Mouse (Mus musculus) brain, embryonic 14.5 days (tissue): ENCODE measurements at regions not wholly inside any gene's neighbourhood (a gene's known extent, or its start where the extent isn't known, plus 50 kb on each side); places are given as distances from the start of the nearest gene placed in this dataset.

Experiments
- DNase-seq: peaks from one replicate; pipeline ENCODE4 v3.0.0-alpha.2; 2011; ENCODE audit warnings: low read depth
- CTCF ChIP-seq: fragments of 200-500 bp; IDR thresholded peaks from 2 replicates; pipeline ENCODE4 v1.5.1; 2012; ENCODE audit warnings: inconsistent platforms, mild to moderate bottlenecking, moderate library complexity, borderline replicate concordance; ENCODE audit not compliant: insufficient read depth, insufficient read length; ENCODE audit errors: extremely low read depth
- POLR2A ChIP-seq: fragments of 200-500 bp; IDR thresholded peaks from 2 replicates; pipeline ENCODE4 v1.6.1; 2012; ENCODE audit warnings: mild to moderate bottlenecking, inconsistent platforms, borderline replicate concordance; ENCODE audit not compliant: poor library complexity, insufficient read depth, insufficient read length, severe bottlenecking; ENCODE audit errors: extremely low read depth

DNA sequence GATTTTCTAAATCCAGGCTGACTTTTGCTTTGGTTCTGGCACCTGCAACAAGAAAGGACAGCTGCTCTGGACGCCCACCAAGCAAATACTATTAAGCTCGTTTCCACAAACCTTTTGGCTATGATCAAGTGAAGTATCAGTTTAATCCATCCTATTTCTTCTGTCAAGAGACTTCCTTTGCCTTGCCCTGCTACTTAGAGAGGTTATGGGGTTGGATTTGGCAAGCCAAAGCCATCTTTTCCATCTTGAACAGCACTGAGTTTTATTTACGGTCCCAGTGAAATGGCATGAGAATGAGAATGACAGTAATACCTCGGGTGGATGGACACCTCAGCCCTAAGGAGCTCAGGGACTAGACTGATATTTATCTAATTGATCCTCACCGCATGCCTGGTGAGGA is 285.4 kb downstream of the Cenpc1 start:
- peak; percentile 67 for DNase-seq
- no peak for TF ChIP-seq POLR2A
- TF ChIP-seq CTCF = no peak

DNA sequence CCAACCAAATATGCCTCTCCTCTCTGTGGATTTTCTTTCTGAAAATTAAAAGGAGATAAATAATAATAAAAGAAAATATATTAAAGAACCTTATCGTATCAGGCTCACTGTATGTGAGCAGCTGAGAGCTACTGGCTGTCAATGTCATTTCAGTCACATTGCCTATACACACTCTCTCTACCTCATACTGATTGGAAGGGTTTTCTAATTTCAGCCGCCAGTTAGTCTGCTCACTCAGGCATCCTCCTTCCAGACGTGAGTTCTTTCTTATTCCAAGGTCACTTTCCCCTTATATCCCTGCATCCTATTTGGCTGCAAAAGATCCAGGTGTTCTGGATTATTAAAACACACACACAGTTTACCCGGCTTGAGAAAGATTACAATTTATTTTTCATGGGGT is 286.2 kb downstream of the Cenpc1 start:
- TF ChIP-seq CTCF (no peak), POLR2A (no peak)
- peak; percentile 53 for DNase-seq

DNA sequence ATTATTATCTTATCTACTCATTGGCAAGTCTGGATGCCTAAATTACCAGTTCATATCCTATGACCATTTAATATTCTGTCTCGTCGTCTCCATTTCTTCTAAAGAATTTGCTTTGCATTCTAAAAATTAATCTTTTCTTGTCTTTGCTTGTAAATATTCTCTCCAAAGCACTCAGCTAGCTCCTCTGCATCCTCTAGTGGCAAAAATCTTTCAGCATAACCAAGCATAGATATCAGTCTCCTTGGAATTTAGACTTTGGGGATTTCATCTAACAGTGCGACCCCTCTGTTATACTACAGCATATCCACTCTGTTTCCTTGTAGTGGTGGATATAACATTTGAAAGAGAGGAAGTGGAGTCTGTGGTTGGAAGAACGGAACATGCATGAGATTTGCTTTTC is 292.7 kb downstream of the Cenpc1 start:
- no peak for DNase-seq
- no peak for TF ChIP-seq POLR2A
- TF ChIP-seq CTCF = no peak

DNA sequence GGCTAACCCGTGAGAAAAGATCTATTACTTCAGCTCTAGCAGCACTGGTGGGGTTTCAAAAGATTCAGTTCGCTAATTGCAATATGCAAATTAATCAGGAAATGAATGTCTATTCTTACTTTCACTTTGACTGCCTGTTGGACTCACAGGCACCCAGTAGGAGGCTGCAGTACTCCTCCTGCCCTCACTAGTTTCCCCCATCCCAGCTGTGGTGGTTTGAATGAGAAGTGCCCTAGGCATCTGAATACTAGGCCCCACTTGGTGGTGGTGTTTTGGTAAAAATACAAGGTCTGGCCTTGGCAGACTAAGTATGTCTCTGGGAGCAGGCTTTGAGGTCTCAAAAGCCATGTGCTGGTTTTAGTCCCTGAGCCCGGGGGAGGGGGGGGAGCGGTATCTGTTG is 293.3 kb downstream of the Cenpc1 start:
- TF ChIP-seq CTCF (peak; percentile 18; the same call in 1 of the 2 replicates), POLR2A (no peak)
- DNase-seq = peak; percentile 89

DNA sequence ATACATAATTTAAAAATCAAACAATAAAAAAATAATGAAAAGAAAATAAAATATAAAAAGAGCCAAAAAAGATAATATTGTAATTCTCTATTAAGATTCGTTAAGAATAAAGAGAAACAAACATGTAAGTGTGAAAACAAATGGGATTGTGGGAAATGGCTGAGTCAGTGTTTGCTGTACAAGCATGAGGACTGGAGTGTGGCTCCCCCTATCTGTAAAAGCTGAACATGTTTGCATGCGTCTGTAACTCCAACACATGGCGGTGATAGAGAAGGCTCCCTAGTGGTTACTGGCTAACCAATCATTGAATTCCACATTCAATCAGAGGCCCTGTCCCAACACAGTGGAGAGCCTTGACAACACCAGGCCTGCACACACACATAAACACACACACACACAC is 298.2 kb downstream of the Cenpc1 start:
- TF ChIP-seq POLR2A = no peak
- TF ChIP-seq CTCF = peak; percentile 17; the same call in 1 of the 2 replicates
- DNase-seq = no peak

- peak; percentile 58 for DNase-seq
- TF ChIP-seq POLR2A (no peak), CTCF (no peak)
Measured at GRCm38 (mm10) chr5:85756716-85757115, 308.7 kb downstream of the Cenpc1 start.

- TF ChIP-seq CTCF (no peak), POLR2A (no peak)
- peak; percentile 32 for DNase-seq
Measured at GRCm38 (mm10) chr5:85754227-85754626, 311.2 kb downstream of the Cenpc1 start.

DNA sequence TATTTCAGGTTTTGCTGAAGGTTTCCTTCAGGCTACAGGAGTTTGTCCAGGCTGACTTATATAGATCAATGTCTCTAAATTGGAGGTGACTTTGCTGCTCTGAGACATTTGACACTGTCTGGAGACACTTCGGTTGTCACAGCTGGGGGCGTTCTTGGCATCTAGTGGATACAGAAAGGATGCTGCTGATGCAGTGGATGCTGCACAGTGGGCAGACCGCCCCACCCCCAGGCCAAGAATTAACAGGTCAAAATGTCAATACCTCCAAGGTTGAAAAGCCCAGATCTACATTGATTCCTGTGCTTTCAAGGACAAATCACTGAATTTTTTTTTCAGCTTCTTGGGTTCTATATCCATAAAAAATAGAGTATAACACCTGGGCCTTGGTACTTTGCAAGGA is 312.3 kb downstream of the Cenpc1 start:
- DNase-seq = no peak

DNA sequence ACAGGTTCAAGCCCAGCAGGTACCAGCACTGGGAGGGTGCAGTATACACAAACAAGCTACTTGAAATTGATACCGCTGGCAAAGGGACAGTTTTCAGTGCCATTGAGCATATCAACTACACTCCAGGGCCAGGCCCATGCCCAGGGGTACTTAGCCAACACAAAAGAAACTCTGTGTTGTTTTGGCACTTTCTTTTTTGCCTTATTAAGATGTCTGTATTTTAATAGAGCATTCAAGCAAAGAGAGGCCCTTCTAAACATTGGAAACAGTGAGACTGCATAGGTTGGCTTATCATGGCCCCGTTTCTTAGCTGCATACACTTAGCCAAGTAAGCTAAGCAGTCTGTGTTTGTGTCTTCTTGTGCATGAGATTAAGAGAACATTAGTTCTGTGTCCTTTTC is 313.7 kb downstream of the Cenpc1 start:
- DNase-seq = peak; percentile 90
- TF ChIP-seq CTCF (no peak), POLR2A (no peak)

More for the DNA sequence above, 312.3 kb downstream of the Cenpc1 start:
- TF ChIP-seq POLR2A = no peak
- no peak for TF ChIP-seq CTCF

- TF ChIP-seq POLR2A (no peak), CTCF (no peak)
- DNase-seq = peak; percentile 65
Measured at GRCm38 (mm10) chr5:85750893-85751292, 314.5 kb downstream of the Cenpc1 start.

GRCm38 (mm10) chr5:85729613-85730012 is 335.8 kb downstream of the Cenpc1 start:
- peak; percentile 42 for DNase-seq
- TF ChIP-seq POLR2A = no peak
- no peak for TF ChIP-seq CTCF

DNA sequence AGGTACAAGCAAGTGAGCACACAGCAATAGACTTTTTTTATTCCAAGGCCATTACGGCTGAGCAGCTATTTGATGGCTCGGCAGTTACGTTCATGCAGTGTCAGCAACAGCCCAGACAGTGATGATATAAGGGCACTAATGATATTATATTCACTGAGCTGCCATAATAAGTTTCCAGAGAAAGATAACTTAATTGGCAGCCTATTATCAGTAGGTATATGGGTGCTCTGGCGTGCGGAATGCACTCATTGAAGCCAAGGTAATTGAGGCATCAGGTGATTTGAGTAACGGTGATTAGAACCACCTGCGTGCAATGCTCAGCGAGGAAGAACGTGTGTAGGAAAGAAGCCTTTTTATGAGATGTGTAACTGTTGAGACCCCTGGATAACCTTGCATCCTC is 358.0 kb downstream of the Cenpc1 start:
- TF ChIP-seq POLR2A = no peak
- TF ChIP-seq CTCF = no peak
- peak; percentile 31 for DNase-seq

GRCm38 (mm10) chr5:85706598-85706997 is 358.8 kb downstream of the Cenpc1 start:
- peak; percentile 76 for DNase-seq
- TF ChIP-seq CTCF = no peak
- TF ChIP-seq POLR2A = no peak

GRCm38 (mm10) chr5:85706084-85706483 is 359.3 kb downstream of the Cenpc1 start:
- no peak for TF ChIP-seq POLR2A
- no peak for TF ChIP-seq CTCF
- DNase-seq = peak; percentile 63
